Mouse (Mus musculus): ENCODE results near the gene C1ql4.

The C1ql4 gene

GRCm38 (mm10) chr15:99087253-99088075, at the start of gene C1ql4:
Gene C1ql4 (minus strand): TSS chr15:99087817.
- DNase-seq (ENCODE audit: low read depth, low spot score): no peak

DNA sequence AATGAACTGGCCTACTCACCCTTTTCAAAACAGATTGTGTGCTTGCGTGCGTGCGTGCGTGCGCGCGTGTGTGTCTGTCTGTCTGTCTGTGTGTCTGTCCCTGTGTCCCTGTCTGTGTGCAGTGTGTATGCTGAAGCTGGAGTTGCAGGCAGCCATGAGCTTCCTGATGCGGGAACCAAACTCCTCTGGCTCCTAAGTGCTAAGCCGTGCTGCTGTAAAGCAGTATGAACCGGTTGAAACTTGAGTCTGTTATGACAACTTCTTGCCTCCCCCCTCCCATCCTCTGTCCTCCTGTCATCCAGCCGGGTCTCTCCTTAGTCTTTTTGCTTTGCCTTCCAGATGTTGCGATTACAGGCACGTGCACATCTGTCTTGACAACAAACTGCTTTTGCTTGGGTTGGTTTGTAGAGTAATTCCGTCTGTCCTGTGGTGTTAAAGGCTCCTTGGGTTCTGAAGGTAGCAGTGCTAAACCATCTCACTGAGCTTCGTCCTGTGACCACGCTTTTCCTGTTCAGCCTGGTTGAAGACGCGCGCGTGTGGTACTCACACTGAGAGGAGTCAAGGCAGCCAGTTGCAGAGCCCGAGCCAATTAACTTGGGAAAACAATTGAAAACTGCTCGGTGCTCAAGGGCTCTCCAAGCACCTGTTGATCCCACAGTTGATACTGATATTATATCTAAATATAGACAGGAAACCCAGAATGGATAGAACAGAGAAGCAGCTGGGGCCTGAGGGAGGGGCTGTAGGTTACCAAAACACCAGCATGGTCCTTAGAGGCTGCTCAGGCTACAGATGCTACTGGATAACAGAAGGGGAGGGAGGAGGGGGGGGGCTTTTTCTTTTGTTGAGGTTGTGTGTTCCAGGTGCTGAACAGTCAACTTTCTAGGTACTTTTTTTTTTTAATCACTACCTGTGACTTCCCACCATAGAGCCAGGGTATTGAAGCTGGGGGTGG, 42.6 kb upstream of the C1ql4 start:
- no peak for DNase-seq (ENCODE audit: low read depth, low spot score)

- DNase-seq (ENCODE audit: low read depth, low spot score): no peak
Measured at GRCm38 (mm10) chr15:99129441-99129840, 41.8 kb upstream of the C1ql4 start.

- no peak for DNase-seq (ENCODE audit: low read depth, low spot score)
Measured at GRCm38 (mm10) chr15:99127851-99128522, 40.4 kb upstream of the C1ql4 start.

- DNase-seq (ENCODE audit: low read depth, low spot score): no peak
Measured at GRCm38 (mm10) chr15:99126816-99127365, 39.3 kb upstream of the C1ql4 start.

- DNase-seq (ENCODE audit: low read depth, low spot score): peak; percentile 49
Measured at GRCm38 (mm10) chr15:99126081-99126815, 38.6 kb upstream of the C1ql4 start.

- no peak for DNase-seq (ENCODE audit: low read depth, low spot score)
Measured at GRCm38 (mm10) chr15:99125711-99126080, 38.1 kb upstream of the C1ql4 start, which contains the start of gene Spats2. Gene Spats2 (plus strand): TSS chr15:99125916.

DNA sequence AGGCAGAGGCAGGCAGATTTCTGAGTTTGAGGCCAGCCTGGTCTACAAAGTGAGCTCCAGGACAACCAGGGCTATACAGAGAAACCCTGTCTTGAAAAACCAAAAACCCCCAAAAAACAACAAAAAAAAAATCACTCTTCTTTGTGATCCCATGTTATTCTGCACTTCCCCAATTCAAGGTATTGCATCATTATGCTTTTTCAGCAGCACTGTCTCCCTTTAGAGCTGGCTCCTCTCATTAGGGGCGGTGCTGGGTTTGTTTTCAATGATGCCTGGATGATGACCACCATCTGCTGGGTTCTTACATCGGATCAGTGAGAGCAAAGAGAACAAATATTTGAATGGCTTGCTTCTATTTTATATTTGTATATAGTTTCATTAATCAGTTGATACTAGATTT, 35.0 kb upstream of the C1ql4 start:
- DNase-seq (ENCODE audit: low read depth, low spot score): no peak

GRCm38 (mm10) chr15:99120814-99121213, 33.2 kb upstream of the C1ql4 start:
- no peak for DNase-seq (ENCODE audit: low read depth, low spot score)

DNA sequence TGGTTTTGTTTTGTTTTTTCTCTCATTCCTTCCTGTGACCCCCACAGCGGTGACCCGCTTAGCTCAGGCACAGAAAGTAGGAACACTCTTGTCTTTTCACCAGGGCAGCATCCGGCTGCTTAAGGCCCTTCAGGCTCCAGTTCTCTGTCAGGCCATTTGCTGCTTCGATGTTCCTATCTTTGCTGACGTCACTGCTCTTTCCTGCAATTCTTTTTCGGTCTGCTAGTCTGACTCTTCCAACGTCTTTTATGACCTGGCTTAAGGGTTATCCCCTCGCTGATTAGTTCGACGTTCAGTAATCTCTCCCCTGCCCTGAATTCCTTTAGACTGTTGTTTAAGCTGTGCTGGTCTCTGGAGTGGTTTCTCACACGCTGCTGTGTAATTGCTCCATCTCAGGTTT, 28.9 kb upstream of the C1ql4 start:
- DNase-seq (ENCODE audit: low read depth, low spot score): no peak

- DNase-seq (ENCODE audit: low read depth, low spot score): no peak
Measured at GRCm38 (mm10) chr15:99115065-99115423, 27.4 kb upstream of the C1ql4 start.

DNA sequence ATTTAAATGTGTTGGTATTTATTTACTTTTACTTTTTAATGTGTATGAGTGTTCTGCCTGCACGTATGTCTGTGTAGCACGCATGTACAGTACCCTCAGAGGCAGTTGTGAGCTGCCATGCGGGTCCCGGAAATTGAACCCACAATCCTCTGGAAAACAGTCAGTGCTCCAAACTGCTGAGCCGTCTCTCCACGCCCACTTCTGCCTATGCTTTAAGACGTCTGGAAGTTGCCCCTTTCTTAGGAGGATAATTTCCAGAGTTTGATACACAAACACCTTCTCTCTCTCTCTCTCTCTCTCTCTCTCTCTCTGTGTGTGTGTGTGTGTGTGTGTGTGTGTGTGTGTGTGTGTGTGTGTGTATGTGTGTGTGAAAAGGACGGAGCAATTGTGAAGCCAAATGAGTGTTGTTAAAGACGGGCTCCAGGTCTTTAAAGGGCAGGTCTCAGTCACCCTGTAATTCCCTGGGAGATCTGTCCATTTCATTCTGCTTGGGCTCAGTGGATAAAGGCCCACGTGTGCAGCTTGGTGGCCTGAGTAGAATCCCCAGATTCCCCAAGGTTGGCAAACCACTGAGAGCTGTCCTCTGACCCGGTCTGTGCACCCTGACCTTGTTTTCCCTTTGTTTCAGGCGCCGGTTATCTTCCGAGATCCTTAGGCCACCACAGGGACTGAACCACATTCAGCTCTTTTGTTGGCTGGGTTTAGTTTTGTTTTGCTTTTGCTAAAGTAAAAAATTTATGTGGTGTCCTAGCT, 26.9 kb upstream of the C1ql4 start:
- DNase-seq (ENCODE audit: low read depth, low spot score): no peak

DNA sequence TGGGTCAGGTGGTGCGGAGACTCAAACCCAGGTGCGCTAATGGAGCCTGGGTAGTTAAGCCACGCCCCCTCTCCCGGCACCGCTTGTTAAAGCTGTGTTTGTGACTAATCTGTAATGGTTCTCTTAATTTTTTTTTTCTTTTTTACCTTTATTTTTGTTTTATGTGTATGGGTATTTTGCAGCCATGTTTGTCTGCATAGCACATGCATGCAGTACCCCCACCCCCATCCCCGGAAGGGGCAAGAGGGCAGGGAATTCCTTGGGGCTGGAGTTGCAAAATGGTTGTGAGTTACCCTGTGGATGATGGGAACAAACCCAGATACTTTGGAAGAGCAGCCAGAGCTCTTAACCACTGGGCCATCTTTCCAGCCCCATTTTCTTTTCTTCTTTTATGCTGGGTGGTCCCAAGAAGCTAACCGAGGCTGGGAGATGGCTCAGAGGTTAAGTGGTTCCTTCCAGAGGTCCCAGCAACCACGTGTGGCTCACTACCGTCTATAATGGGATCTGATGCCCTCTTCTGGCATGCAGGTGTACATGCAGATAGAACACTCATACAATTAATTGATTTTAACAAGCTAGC, 25.9 kb upstream of the C1ql4 start:
- no peak for DNase-seq (ENCODE audit: low read depth, low spot score)

- no peak for DNase-seq (ENCODE audit: low read depth, low spot score)
Measured at GRCm38 (mm10) chr15:99112843-99113395, 25.3 kb upstream of the C1ql4 start.

DNA sequence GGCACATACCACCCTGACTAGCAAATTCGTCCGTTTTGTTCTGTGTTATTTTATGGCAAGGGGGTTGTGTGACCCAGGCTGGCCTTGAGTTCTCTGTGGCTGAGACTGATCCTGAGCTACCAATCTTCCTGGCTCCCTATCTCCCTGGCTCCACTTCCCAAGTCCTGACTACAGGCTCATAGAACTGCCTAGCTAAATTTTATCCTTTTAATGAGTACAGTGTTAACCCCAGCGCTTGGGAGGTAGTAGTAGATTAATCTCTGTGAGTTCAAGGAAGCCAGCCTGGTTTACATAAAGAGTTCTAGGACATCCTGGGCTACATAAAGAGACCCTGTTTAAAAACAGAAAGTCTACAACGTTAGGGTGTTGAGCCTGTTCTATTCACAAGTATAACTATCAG, 24.2 kb upstream of the C1ql4 start:
- no peak for DNase-seq (ENCODE audit: low read depth, low spot score)

GRCm38 (mm10) chr15:99111139-99111538, 23.5 kb upstream of the C1ql4 start:
- DNase-seq (ENCODE audit: low read depth, low spot score): no peak

GRCm38 (mm10) chr15:99107866-99108265, 20.2 kb upstream of the C1ql4 start:
- no peak for DNase-seq (ENCODE audit: low read depth, low spot score)

GRCm38 (mm10) chr15:99105238-99105637, 17.6 kb upstream of the C1ql4 start:
- DNase-seq (ENCODE audit: low read depth, low spot score): no peak

DNA sequence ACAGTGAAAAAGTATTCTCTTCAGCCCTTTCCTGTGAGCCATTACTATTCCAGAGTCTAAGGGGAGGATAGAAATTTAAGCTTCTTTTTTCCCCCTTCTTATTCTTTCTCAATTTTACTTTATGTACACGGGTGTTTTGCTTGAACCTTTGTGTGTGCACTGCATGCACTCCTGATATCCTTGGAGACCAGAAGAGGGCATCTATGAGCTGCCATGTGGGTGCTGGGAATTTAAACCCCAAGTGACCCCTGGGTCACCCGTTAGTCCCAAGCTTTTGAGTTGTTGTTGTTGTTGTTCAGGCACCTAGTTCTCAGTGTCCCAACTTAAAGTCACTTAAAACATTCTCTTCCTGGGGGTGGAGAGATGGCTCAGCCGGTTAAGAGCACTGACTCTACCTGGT, 12.4 kb upstream of the C1ql4 start:
- no peak for DNase-seq (ENCODE audit: low read depth, low spot score)

GRCm38 (mm10) chr15:99099139-99099556, 11.5 kb upstream of the C1ql4 start:
- DNase-seq (ENCODE audit: low read depth, low spot score): peak; percentile 16
